Mouse (Mus musculus): ENCODE data around the gene Dstyk.

Gene Dstyk

GRCm38 (mm10) chr1:132388813-132389803 is 28.2 kb upstream of the Dstyk start:
- peak; percentile 57 for DNase-seq

- peak; percentile 78 for DNase-seq
Observed at GRCm38 (mm10) chr1:132389886-132390585, 27.3 kb upstream of the Dstyk start.

- no peak for DNase-seq
Observed at GRCm38 (mm10) chr1:132390691-132391579, 26.4 kb upstream of the Dstyk start, which contains the start of gene Tmcc2. Gene Tmcc2 (minus strand): TSS chr1:132391281.

DNA sequence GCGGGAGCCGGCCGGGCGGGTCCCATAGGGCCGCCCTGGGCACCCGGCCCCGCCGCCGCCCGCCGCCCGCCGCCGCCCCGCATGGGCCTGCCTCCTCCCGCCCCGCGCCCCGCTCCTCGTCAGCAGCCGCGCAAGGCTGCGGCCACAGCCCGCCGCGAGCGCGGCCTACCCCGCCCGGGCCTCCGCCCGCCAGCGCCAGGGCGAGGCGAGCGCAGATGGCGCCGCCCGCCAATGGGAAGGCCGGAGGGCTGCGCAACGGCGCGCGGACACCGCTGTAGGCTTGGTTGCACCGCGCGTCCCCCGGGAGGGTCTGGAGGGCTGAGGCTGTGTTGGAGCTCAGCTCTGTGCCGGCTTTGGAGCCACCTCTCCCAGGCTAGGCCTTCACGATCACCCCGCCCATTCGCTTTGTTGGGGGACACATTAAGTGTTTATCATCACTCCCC is 25.8 kb upstream of the Dstyk start:
- no peak for DNase-seq

- DNase-seq, result no peak
Observed at GRCm38 (mm10) chr1:132392872-132393271, 24.5 kb upstream of the Dstyk start.

- DNase-seq, result no peak
Observed at GRCm38 (mm10) chr1:132396705-132397104, 20.6 kb upstream of the Dstyk start.

DNA sequence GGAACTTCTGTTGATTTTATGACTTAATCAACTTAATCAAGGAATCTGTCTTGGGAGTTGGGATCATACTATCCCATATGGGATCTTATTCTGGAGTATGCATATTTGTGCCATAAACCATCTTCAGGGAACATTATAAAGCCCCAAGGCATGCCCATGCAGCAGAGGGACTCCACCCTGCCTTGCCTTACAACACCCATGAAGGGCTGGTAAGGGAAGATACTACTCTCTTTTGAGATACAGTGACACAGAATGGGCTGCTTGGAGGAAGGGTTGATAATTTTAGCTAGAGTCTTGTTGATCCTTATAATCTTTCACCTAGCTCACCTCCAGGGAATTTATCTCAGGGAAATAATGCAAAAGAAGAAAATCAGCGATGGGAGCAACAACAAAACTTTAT is 16.8 kb upstream of the Dstyk start:
- DNase-seq, result no peak

DNA sequence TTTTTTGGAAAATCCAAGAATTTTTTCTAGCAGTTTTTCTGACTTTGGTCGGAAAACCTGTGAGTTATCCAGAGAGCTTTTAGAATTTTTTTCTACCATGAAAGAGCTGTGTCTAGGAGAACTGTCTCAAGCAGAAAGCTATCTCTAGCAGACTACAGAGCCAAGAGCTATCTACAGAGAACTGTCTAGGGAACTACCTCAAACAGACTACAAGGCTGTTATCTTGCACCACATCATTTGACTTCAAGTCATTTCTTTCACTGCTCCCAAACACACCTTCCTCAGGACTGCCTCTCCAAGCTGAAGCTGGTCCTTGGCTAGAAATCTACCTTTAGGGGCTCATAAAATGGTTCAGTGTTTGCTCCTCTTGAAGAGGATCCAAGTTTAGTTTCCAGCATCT is 15.5 kb upstream of the Dstyk start:
- no peak for DNase-seq

- DNase-seq, result no peak
Observed at GRCm38 (mm10) chr1:132410657-132411056, 6.7 kb upstream of the Dstyk start.

- no peak for DNase-seq
Observed at GRCm38 (mm10) chr1:132416244-132416942, 962 bp upstream of the Dstyk start.

DNA sequence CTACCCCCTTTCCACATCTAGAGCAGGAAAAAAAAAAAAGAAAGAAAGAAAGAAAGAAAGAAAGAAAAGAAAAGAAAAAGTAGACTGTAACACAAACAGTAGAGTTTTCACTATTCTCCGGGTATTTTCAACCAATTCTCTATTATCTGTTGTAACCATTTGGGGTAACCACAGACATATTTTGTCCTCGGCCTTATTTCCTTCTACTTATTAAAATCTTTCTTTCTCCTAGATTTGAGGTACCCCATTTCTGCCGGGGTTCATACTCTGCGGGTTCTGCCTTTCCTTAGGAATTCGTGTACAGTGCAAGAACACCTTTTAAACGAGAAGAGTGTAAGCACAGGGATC is 438 bp upstream of the Dstyk start:
- no peak for DNase-seq

GRCm38 (mm10) chr1:132420206-132420605 is 2.9 kb downstream of the Dstyk start:
- DNase-seq, result no peak

DNA sequence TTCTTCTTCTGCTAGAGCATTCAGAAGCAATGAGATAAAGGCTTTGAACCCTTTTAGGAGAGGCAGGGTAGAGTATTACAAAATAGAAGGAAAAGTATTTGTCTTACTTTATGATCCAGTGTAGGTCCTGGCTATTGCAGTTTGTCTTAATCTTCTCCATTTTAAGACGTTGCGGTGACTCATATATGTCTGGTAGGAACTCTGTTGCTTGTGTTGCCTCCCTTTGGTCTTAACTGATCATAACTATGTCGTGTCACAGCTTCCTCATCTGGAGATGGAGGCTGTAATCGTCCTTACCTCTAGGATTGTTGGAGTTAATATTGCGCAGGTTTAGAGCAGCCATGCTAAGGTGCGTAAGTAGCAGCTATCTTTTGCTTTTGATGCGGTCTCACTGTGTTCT is 3.3 kb downstream of the Dstyk start:
- no peak for DNase-seq

DNA sequence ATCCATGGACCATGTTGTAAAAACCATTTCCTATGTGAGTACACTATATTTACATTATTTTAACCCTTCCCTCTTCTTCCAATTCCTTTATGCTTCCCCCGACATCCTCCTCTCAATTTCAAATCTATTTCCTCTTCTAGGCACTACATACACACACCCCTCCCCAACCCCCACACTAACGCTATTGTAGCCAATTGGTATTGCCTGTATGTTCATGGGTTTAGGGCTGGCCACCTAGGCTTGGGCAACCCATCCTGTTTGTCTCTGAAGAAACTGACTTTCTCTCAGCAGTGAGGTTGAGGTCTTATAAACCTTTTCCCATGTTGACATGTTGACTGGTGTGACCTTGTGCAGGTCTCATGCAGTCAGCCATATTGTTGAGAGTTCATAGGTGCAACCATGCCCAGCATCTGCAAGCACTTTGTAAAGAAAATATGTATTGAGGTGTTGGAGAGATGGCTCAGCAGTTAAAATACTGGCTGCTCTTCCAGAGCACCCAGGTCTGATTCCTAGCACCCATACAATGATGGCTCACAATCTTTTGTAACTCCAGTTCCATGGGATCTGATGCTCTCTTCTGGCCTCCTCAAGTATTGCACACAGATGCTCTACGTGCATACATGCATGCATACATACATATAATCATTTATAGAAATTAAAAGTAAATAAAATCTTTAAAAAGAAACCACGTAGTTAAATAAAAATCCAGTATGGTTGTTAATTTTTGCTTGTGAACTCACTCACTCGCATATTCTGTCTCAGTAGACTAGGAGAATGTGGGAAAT is 5.7 kb downstream of the Dstyk start:
- no peak for DNase-seq

- no peak for DNase-seq
Observed at GRCm38 (mm10) chr1:132425600-132425999, 8.2 kb downstream of the Dstyk start.

DNA sequence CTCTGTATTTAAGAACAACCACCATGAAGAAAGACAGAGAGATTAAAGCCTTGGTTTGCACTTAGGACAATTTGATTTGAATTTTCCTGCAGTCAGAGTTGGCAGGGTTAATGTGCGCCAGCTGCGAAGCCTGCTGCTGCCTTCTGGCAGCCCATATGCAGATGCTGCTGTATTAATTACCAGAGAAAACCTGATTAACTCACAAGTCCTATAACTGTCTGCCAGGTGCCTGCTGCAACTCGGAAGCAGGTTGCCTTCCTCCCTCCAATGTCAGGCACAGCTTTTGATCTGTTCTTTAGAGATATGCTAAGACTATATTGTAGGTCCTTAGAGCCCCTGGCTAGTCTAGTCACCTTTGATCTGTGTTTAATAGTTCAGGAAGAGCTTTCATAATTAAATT is 13.5 kb downstream of the Dstyk start:
- DNase-seq, result no peak

- DNase-seq, result peak; percentile 67
Observed at GRCm38 (mm10) chr1:132431716-132432115, 14.4 kb downstream of the Dstyk start.

DNA sequence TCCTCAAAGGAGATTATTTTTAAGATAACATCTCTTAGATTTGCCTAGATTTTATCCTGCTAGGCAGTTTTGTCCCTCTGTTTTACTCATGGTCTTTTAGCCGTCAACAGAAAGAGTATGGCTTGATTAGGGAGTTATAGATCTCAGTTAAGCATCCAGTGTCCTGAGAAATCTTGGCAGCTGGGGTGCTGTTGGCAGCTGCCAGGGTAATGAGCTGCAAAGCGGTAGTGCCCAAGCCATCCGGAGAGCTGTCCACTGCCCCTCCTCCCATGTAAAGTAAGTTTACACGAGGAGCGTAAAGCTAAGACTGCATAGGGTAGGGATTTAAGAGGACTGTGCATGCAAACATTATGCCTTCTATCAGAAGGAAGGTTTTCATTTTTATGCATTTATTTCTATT is 16.0 kb downstream of the Dstyk start:
- DNase-seq, result no peak

- no peak for DNase-seq
Observed at GRCm38 (mm10) chr1:132434032-132434431, 16.7 kb downstream of the Dstyk start.

GRCm38 (mm10) chr1:132436320-132436958 is 19.1 kb downstream of the Dstyk start:
- DNase-seq, result no peak

DNA sequence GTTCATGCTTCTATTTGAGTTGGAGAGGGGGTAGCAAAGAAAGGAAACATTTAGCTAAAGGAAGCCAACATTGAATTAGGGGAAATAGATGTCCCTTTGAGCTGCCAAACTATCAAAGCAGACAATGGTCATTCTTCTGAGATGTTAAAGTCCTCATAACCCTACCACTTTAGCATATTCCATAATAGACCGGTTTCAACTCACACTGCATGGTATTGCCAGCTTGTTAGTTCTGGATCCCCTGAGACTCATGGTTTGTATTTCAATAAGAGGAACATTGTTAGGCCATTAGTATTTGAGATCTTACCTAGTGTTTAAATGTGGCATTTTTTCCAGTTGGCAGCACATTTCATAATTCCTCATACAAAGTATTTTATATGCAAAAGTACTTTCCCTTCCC is 19.6 kb downstream of the Dstyk start:
- DNase-seq, result no peak

All from kidney, adult 9 months (tissue).